Mouse (Mus musculus): ENCODE measurements around the gene Tmem245.

DNA sequence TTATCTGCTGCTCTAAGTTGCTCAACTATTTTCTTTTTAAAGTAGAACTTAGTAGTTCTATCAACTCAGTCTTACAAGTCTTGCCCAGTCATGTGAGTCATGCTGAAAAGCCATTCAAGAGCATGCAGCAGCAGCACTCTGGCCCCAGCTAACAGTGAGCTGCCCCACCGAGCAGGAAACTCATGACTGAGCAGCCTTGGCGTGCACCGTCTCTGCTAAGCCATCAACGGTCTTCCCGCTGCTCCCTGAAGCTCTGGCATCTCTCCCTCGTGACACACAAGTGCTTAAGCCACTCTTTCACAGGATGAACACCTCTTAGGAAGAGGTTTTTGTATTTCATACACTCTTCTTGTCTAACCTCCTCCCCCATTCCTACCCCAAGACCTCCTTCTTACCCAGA lies 10.1 kb downstream of the Tmem245 start:
- TF ChIP-seq CTCF (IDR thresholded peaks at IDR 0.05; ENCODE audit: borderline replicate concordance, insufficient read depth, low read depth, low read length), result no peak
- TF ChIP-seq POLR2A (IDR thresholded peaks at IDR 0.05; ENCODE audit: borderline replicate concordance, insufficient read depth, low read length), result no peak
